Mouse (Mus musculus) testis, adult 2 months (tissue): ENCODE measurements around the gene Cux2. TPM values are rescaled to one million over a fixed set of nuclear protein-coding genes. Genes with fewer than 3 reads are reported as not detected.

ENCODE experiments used
- H3K27ac ChIP-seq: fragments of 200-500 bp; 2 replicates; pipeline ENCODE4 v1.5.1; 2012; ENCODE audit warnings: low read depth, low read length; ENCODE audit not compliant: control insufficient read depth, insufficient read depth
- H3K27me3 ChIP-seq: fragments of 200-500 bp; 2 replicates; pipeline ENCODE4 v1.6.1; 2012; ENCODE audit warnings: mild to moderate bottlenecking, low read length, moderate library complexity; ENCODE audit not compliant: control insufficient read depth, insufficient read depth
- H3K36me3 ChIP-seq: fragments of 200-500 bp; 2 replicates; pipeline ENCODE4 v1.6.1; 2012; ENCODE audit warnings: mild to moderate bottlenecking, low read length; ENCODE audit not compliant: control insufficient read depth, insufficient read depth
- H3K4me1 ChIP-seq: fragments of 200-500 bp; 2 replicates; pipeline ENCODE4 v1.6.1; 2012; ENCODE audit warnings: low read length; ENCODE audit not compliant: control insufficient read depth, insufficient read depth
- H3K4me3 ChIP-seq: fragments of 200-500 bp; 2 replicates; pipeline ENCODE4 v1.5.1; 2012; ENCODE audit warnings: low read depth, mild to moderate bottlenecking, low read length, moderate library complexity, mixed read lengths; ENCODE audit not compliant: control insufficient read depth
- CTCF ChIP-seq: fragments of 200-500 bp; IDR thresholded peaks from 2 replicates; pipeline ENCODE4 v1.5.1; 2012; ENCODE audit warnings: low read depth, mild to moderate bottlenecking, inconsistent platforms, low read length, moderate library complexity; ENCODE audit not compliant: control insufficient read depth, insufficient read depth, insufficient replicate concordance
- POLR2A ChIP-seq: fragments of 200-500 bp; IDR thresholded peaks from 2 replicates; pipeline ENCODE4 v1.6.1; 2012; ENCODE audit warnings: low read depth, mild to moderate bottlenecking, inconsistent platforms, low read length, moderate library complexity; ENCODE audit not compliant: control insufficient read depth
- polyA plus RNA-seq: library from polyadenylated mRNA; depleted of rRNA; stranded (reverse); fragments of >200 nt; gene quantifications from 2 replicates; pipeline ENCODE4 v1.2.3, GENCODE M21; 2012

Gene Cux2
- polyA plus RNA-seq, 1 experiment, result 7.5 TPM

- no peaks in the 10 kb centered on the region for H3K36me3 ChIP-seq
- H3K27ac ChIP-seq, result no peak overlapping the region
- no peak for TF ChIP-seq POLR2A
- peak; percentile 72; the same call in 1 of the 2 replicates for TF ChIP-seq CTCF
- H3K4me3 ChIP-seq, result no peak overlapping the region
- no peaks in the 10 kb centered on the region for H3K27me3 ChIP-seq
- H3K4me1 ChIP-seq, result no peaks in the 10 kb centered on the region
Measured at GRCm38 (mm10) chr5:121998981-121999795, 50.7 kb downstream of the Cux2 start.

GRCm38 (mm10) chr5:121998281-121998680 is 51.6 kb downstream of the Cux2 start:
- H3K4me1 ChIP-seq, result no peaks in the 10 kb centered on the region
- no peaks in the 10 kb centered on the region for H3K36me3 ChIP-seq
- no peak for TF ChIP-seq POLR2A
- no peak for TF ChIP-seq CTCF
- H3K4me3 ChIP-seq, result no peak overlapping the region
- no peak overlapping the region for H3K27ac ChIP-seq
- H3K27me3 ChIP-seq, result no peaks in the 10 kb centered on the region

GRCm38 (mm10) chr5:121996701-121997100 is 53.2 kb downstream of the Cux2 start:
- H3K27me3 ChIP-seq, result no peaks in the 10 kb centered on the region
- H3K4me1 ChIP-seq, result no peaks in the 10 kb centered on the region
- H3K4me3 ChIP-seq, result no peak overlapping the region
- H3K27ac ChIP-seq, result no peak overlapping the region
- no peaks in the 10 kb centered on the region for H3K36me3 ChIP-seq
- TF ChIP-seq CTCF (no peak), POLR2A (no peak)

GRCm38 (mm10) chr5:121994808-121995207 is 55.1 kb downstream of the Cux2 start:
- Histone ChIP-seq H3K36me3 (no peaks in the 10 kb centered on the region), H3K4me1 (no peaks in the 10 kb centered on the region), H3K27ac (no peak overlapping the region), H3K27me3 (no peaks in the 10 kb centered on the region), H3K4me3 (no peak overlapping the region)
- no peak for TF ChIP-seq CTCF
- TF ChIP-seq POLR2A, result no peak

- Histone ChIP-seq H3K4me3 (no peak overlapping the region), H3K36me3 (no peaks in the 10 kb centered on the region), H3K27ac (no peak overlapping the region), H3K27me3 (no peaks in the 10 kb centered on the region), H3K4me1 (no peaks in the 10 kb centered on the region)
- no peak for TF ChIP-seq POLR2A
- no peak for TF ChIP-seq CTCF
Measured at GRCm38 (mm10) chr5:121991914-121992313, 58.0 kb downstream of the Cux2 start.

- H3K4me1 ChIP-seq, result no peaks in the 10 kb centered on the region
- no peak overlapping the region for H3K4me3 ChIP-seq
- no peak overlapping the region for H3K27ac ChIP-seq
- no peaks in the 10 kb centered on the region for H3K27me3 ChIP-seq
- TF ChIP-seq CTCF, result no peak
- no peak for TF ChIP-seq POLR2A
- H3K36me3 ChIP-seq, result no peaks in the 10 kb centered on the region
Measured at GRCm38 (mm10) chr5:121985855-121986254, 64.0 kb downstream of the Cux2 start.

- no peaks in the 10 kb centered on the region for H3K36me3 ChIP-seq
- no peaks in the 10 kb centered on the region for H3K4me1 ChIP-seq
- TF ChIP-seq CTCF (no peak), POLR2A (no peak)
- H3K27me3 ChIP-seq, result no peaks in the 10 kb centered on the region
- H3K4me3 ChIP-seq, result no peak overlapping the region
- H3K27ac ChIP-seq, result no peak overlapping the region
Measured at GRCm38 (mm10) chr5:121981650-121982131, 68.2 kb downstream of the Cux2 start.
